Mouse (Mus musculus) MEL (cell line): Measurements from ENCODE around the gene Actrt1. TPM values are rescaled to one million over a fixed set of nuclear protein-coding genes. Genes with fewer than 3 reads are reported as not detected.

Experiments
- DNase-seq: peaks from one replicate; pipeline ENCODE4 v3.0.0; 2011; ENCODE audit warnings: low read depth, low spot score
- H3K27ac ChIP-seq: 2 replicates; pipeline ENCODE4 v1.5.1; 2012; ENCODE audit warnings: low read depth, mild to moderate bottlenecking, control low read depth, low read length, moderate library complexity; ENCODE audit not compliant: control insufficient read depth
- H3K27me3 ChIP-seq, 2 experiments: fragments of 150-350 bp in 1 of 2; sonication (generic) in 1 of 2; 2 replicates each; pipeline ENCODE4 v1.6.1; 2012; ENCODE audit warnings: low read length in 2 of 2, mild to moderate bottlenecking in 2 of 2, improper control_type of control experiment in 1 of 2, moderate library complexity in 1 of 2; ENCODE audit not compliant: insufficient read depth in 2 of 2, control insufficient read depth in 1 of 2
- H3K36me3 ChIP-seq, 2 experiments: 2 replicates each; pipeline ENCODE4 v1.6.1; 2012 to 2014; ENCODE audit warnings: low read length in 2 of 2, improper control_type of control experiment in 1 of 2, inconsistent platforms in 1 of 2, mild to moderate bottlenecking in 1 of 2; ENCODE audit not compliant: insufficient read depth in 2 of 2, control insufficient read depth in 1 of 2
- H3K4me1 ChIP-seq, 2 experiments: fragments of 150-350 bp in 1 of 2; sonication (generic) in 1 of 2; 2 replicates each; pipeline ENCODE4 v1.6.1; 2012; ENCODE audit warnings: low read length in 2 of 2, improper control_type of control experiment in 1 of 2, mild to moderate bottlenecking in 1 of 2; ENCODE audit not compliant: insufficient read depth in 2 of 2, control insufficient read depth in 1 of 2
- H3K4me3 ChIP-seq, 2 experiments: fragments of 150-350 bp in 1 of 2; sonication (generic) in 1 of 2; 2 replicates each; pipeline ENCODE4 v1.5.1; 2012; ENCODE audit warnings: low read depth in 2 of 2, low read length in 2 of 2, mild to moderate bottlenecking in 2 of 2, moderate library complexity in 2 of 2, control low read depth in 1 of 2, improper control_type of control experiment in 1 of 2; ENCODE audit not compliant: control insufficient read depth in 1 of 2, insufficient read depth in 1 of 2
- H3K79me2 ChIP-seq: 2 replicates; pipeline ENCODE4 v1.6.1; 2012; ENCODE audit warnings: mild to moderate bottlenecking, low read length, moderate library complexity; ENCODE audit not compliant: control insufficient read depth, poor library complexity, insufficient read depth
- H3K9ac ChIP-seq: 2 replicates; pipeline ENCODE4 v1.6.1; 2012; ENCODE audit warnings: low read depth, mild to moderate bottlenecking, control low read depth, low read length, moderate library complexity; ENCODE audit not compliant: control insufficient read depth, poor library complexity, severe bottlenecking
- H3K9me3 ChIP-seq: fragments of 150-350 bp; sonication (generic); replicated peaks from 2 replicates; pipeline ENCODE4 v1.6.1; 2012; ENCODE audit warnings: mild to moderate bottlenecking, low read length, improper control_type of control experiment, moderate library complexity; ENCODE audit not compliant: insufficient read depth
- CHD2 ChIP-seq: IDR thresholded peaks from 2 replicates; pipeline ENCODE4 v1.6.1; 2011; ENCODE audit warnings: low read length, improper control_type of control experiment
- ELF1 ChIP-seq: IDR thresholded peaks from 2 replicates; pipeline ENCODE4 v1.6.1; 2014; ENCODE audit warnings: low read depth, mild to moderate bottlenecking, inconsistent platforms, low read length, improper control_type of control experiment, moderate library complexity
- ETS1 ChIP-seq: IDR thresholded peaks from 2 replicates; pipeline ENCODE4 v1.6.1; 2012; ENCODE audit warnings: low read depth, mild to moderate bottlenecking, inconsistent platforms, low read length, improper control_type of control experiment, moderate library complexity
- GABPA ChIP-seq: IDR thresholded peaks from 2 replicates; pipeline ENCODE4 v1.6.1; 2012; ENCODE audit warnings: low read depth, mild to moderate bottlenecking, inconsistent platforms, low read length, improper control_type of control experiment, moderate library complexity
- HCFC1 ChIP-seq: IDR thresholded peaks from 2 replicates; pipeline ENCODE4 v1.6.1; 2012; ENCODE audit warnings: low read depth, mild to moderate bottlenecking, inconsistent platforms, low read length, improper control_type of control experiment, moderate library complexity
- KAT2A ChIP-seq: conservative IDR thresholded peaks from 2 replicates; pipeline ENCODE4 v1.6.1; 2012; ENCODE audit warnings: low read depth, low read length, improper control_type of control experiment, inconsistent platforms
- MAX ChIP-seq: IDR thresholded peaks from 2 replicates; pipeline ENCODE4 v1.6.1; 2011; ENCODE audit warnings: low read length, improper control_type of control experiment
- MXI1 ChIP-seq: IDR thresholded peaks from 2 replicates; pipeline ENCODE4 v1.6.1; 2011; ENCODE audit warnings: mild to moderate bottlenecking, low read depth, low read length, improper control_type of control experiment
- NELFE ChIP-seq: IDR thresholded peaks from 2 replicates; pipeline ENCODE4 v1.6.1; 2011; ENCODE audit warnings: low read depth, low read length, improper control_type of control experiment
- RAD21 ChIP-seq: IDR thresholded peaks from 2 replicates; pipeline ENCODE4 v1.6.1; 2011; ENCODE audit warnings: mild to moderate bottlenecking, low read depth, low read length, improper control_type of control experiment
- RCOR1 ChIP-seq: IDR thresholded peaks from 2 replicates; pipeline ENCODE4 v1.6.1; 2012; ENCODE audit warnings: low read depth, mild to moderate bottlenecking, inconsistent platforms, low read length, improper control_type of control experiment
- TBP ChIP-seq: IDR thresholded peaks from 2 replicates; pipeline ENCODE4 v1.8.0; 2011; ENCODE audit warnings: low read depth, low read length, improper control_type of control experiment
- TCF12 ChIP-seq: IDR thresholded peaks from 2 replicates; pipeline ENCODE4 v1.6.1; 2014; ENCODE audit warnings: low read depth, mild to moderate bottlenecking, inconsistent platforms, low read length, improper control_type of control experiment, moderate library complexity
- USF2 ChIP-seq, 2 experiments: IDR thresholded peaks; 2 replicates each; pipeline ENCODE4 v1.6.1; 2011 to 2012; ENCODE audit warnings: improper control_type of control experiment in 2 of 2, low read length in 2 of 2, borderline replicate concordance in 1 of 2, inconsistent platforms in 1 of 2, low read depth in 1 of 2, mild to moderate bottlenecking in 1 of 2; ENCODE audit not compliant: insufficient read depth in 1 of 2
- polyA plus RNA-seq, 2 experiments: library from polyadenylated mRNA; stranded (reverse) in 1 of 2; unstranded in 1 of 2; fragments of >175 nt in 1 of 2; fragments of >200 nt in 1 of 2; gene quantifications; 2 replicates each; pipeline versions ENCODE4 v1.2.1 to v1.2.4; 2012; ENCODE audit warnings: low replicate concordance in 2 of 2, low read depth in 1 of 2; ENCODE audit not compliant: insufficient read length in 2 of 2, insufficient read depth in 1 of 2, missing spikeins in 1 of 2
- total RNA-seq: library from RNA; depleted of rRNA; stranded (reverse); fragments of 300-350 nt; gene quantifications from 2 replicates; pipeline ENCODE4 v1.2.3, GENCODE M21; 2012; rRNA removed

Actrt1 gene
- not detected in 2 replicates for total RNA-seq
- not detected for polyA plus RNA-seq

- Histone ChIP-seq H3K4me3 (no peak within 1 kb of the TSS), H3K9me3 (no peaks in the 10 kb centered on the region), H3K79me2 (no peaks in the 10 kb centered on the region), H3K27me3 (no peaks in the 10 kb centered on the region), H3K4me1 (no peaks in the 10 kb centered on the region), H3K9ac (no peak within 1 kb of the TSS), H3K27ac (no peak within 1 kb of the TSS), H3K36me3 (no peaks in the 10 kb centered on the region)
- no peak for TF ChIP-seq CHD2
- TF ChIP-seq KAT2A, result no peak
- no peak for TF ChIP-seq RCOR1
- no peak for TF ChIP-seq HCFC1
- no peak for DNase-seq
Measured at GRCm38 (mm10) chrX:46328707-46329106, at the start of gene Actrt1. Actrt1 (plus strand) TSS chrX:46329007.

GRCm38 (mm10) chrX:46331463-46332115, 2.8 kb downstream of the Actrt1 start:
- no peak for DNase-seq
- H3K9ac ChIP-seq, result no peak overlapping the region
- H3K4me3 ChIP-seq, result no peak overlapping the region
- H3K4me1 ChIP-seq, result no peaks in the 10 kb centered on the region
- H3K27ac ChIP-seq, result no peak overlapping the region
- H3K9me3 ChIP-seq, result no peaks in the 10 kb centered on the region
- TF ChIP-seq MXI1, result no peak
- no peak for TF ChIP-seq GABPA
- TF ChIP-seq MAX, result no peak
- TF ChIP-seq RAD21, result no peak
- no peak for TF ChIP-seq NELFE
- no peak for TF ChIP-seq USF2 (IDR thresholded peaks at IDR 0.05; ENCODE audit: borderline replicate concordance in 1 of 2, insufficient read depth in 1 of 2, low read depth in 1 of 2, low read length in 2 of 2)
- no peak for TF ChIP-seq ELF1
- no peak for TF ChIP-seq ETS1
- TF ChIP-seq RCOR1, result no peak
- TF ChIP-seq TCF12, result no peak
- no peak for TF ChIP-seq TBP
- no peaks in the 10 kb centered on the region for H3K36me3 ChIP-seq
- no peaks in the 10 kb centered on the region for H3K27me3 ChIP-seq
- no peaks in the 10 kb centered on the region for H3K79me2 ChIP-seq
